Mouse (Mus musculus): ENCODE results near the gene Foxf1. TPM values are rescaled to one million over a fixed set of nuclear protein-coding genes. Genes with fewer than 3 reads are reported as not detected.

Foxf1 gene
- polyA plus RNA-seq, 1 experiment from 2014 or later: 126 TPM

- peaks cover 28% of the 10 kb centered on the region for H3K4me1 ChIP-seq (replicated peaks)
- peak overlapping the region; percentile 58 for H3K9ac ChIP-seq
- peak overlapping the region; percentile 80 for H3K27ac ChIP-seq
- ATAC-seq: peak; percentile 30; the same call in 1 of the 2 replicates
- H3K4me3 ChIP-seq (replicated peaks): peak overlapping the region; percentile 32
- no peaks in the 10 kb centered on the region for H3K36me3 ChIP-seq
- no peaks in the 10 kb centered on the region for H3K9me3 ChIP-seq
- H3K27me3 ChIP-seq (replicated peaks): peaks cover 54% of the 10 kb centered on the region
- 3% methylated on average over 48 of the region's 48 CpGs for WGBS
- H3K4me2 ChIP-seq (replicated peaks): peak overlapping the region; percentile 65
Measured at GRCm38 (mm10) chr8:121073174-121074107, 10.7 kb upstream of the Foxf1 start.

GRCm38 (mm10) chr8:121074108-121074847 lies 9.9 kb upstream of the Foxf1 start:
- no peak for ATAC-seq
- 10% methylated on average over 15 of the region's 15 CpGs for WGBS
- Histone ChIP-seq H3K4me3 (replicated peaks) (peak overlapping the region; percentile 32), H3K27me3 (replicated peaks) (peaks cover 62% of the 10 kb centered on the region), H3K9me3 (no peaks in the 10 kb centered on the region), H3K9ac (peak overlapping the region; percentile 58), H3K27ac (peak overlapping the region; percentile 80), H3K4me1 (replicated peaks) (peaks cover 28% of the 10 kb centered on the region), H3K4me2 (replicated peaks) (peak overlapping the region; percentile 65), H3K36me3 (no peaks in the 10 kb centered on the region)

GRCm38 (mm10) chr8:121074848-121075145 lies 9.4 kb upstream of the Foxf1 start:
- peak overlapping the region; percentile 65 for H3K4me2 ChIP-seq (replicated peaks)
- 2% methylated on average over 10 of the region's 10 CpGs for WGBS
- no peaks in the 10 kb centered on the region for H3K36me3 ChIP-seq
- peak overlapping the region; percentile 32 for H3K4me3 ChIP-seq (replicated peaks)
- H3K27ac ChIP-seq: peak overlapping the region; percentile 80
- peak overlapping the region; percentile 58 for H3K9ac ChIP-seq
- peaks cover 66% of the 10 kb centered on the region for H3K27me3 ChIP-seq (replicated peaks)
- peaks cover 28% of the 10 kb centered on the region for H3K4me1 ChIP-seq (replicated peaks)
- ATAC-seq: no peak
- H3K9me3 ChIP-seq: no peaks in the 10 kb centered on the region

DNA sequence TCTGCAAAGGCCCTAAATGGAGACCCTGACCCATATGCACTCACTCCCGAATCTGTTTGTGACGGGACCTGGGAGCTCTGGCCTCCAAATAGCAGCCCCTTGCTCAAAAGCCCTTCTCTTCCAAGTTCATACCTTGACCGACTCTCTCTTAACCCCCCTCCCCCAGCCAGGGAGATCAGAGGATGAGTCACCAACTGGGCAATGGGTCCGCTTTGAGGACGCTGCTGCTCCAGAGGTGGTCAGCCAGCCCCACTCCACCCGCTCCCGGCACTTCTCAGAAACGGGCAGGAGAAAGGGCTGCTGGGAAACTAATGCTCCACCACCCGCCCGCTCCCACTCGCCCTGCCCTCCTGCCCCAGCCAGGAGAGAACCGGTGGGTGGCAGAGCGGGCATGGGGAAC lies 8.2 kb upstream of the Foxf1 start:
- no peak for ATAC-seq
- Histone ChIP-seq H3K27ac (peak overlapping the region; percentile 72), H3K4me2 (replicated peaks) (peak overlapping the region; percentile 65), H3K4me1 (replicated peaks) (peaks cover 17% of the 10 kb centered on the region), H3K9me3 (no peaks in the 10 kb centered on the region), H3K27me3 (replicated peaks) (peaks cover 78% of the 10 kb centered on the region), H3K36me3 (no peaks in the 10 kb centered on the region), H3K9ac (peak overlapping the region; percentile 58; the same call in 1 of the 2 replicates), H3K4me3 (replicated peaks) (peak overlapping the region; percentile 7)
- 17% methylated on average over 13 of the region's 13 CpGs for WGBS

- Histone ChIP-seq H3K27ac (peak overlapping the region; percentile 72), H3K27me3 (replicated peaks) (peaks cover 73% of the 10 kb centered on the region), H3K9ac (peak overlapping the region; percentile 20), H3K9me3 (no peaks in the 10 kb centered on the region), H3K4me3 (replicated peaks) (0 out of 2 replicates have a peak overlapping the region, but pooled peaks have one; percentile 4), H3K36me3 (no peaks in the 10 kb centered on the region), H3K4me2 (replicated peaks) (peak overlapping the region; percentile 65), H3K4me1 (replicated peaks) (peaks cover 11% of the 10 kb centered on the region)
- 27% methylated on average over 7 of the region's 7 CpGs for WGBS
- no peak for ATAC-seq
Measured at GRCm38 (mm10) chr8:121076555-121076954, 7.6 kb upstream of the Foxf1 start.

DNA sequence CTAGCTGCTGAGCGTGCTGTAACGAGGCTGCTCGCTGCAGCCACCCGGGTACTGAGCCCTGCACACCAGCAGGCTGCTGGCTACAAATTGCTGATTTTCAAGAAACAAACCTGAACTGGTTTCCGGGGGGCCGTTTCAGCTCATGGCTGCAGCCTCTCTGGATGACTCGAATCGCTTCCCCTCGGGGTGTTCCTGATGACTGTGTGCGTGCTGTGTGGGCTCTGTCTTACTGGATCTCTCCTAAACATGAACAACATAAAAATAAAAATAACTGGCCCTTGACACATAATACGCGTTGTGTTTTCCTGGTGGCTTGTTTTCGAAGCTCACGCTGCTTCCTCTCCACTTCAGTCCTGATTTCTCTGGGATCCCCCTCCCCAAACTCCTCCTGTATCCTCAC lies 5.5 kb upstream of the Foxf1 start:
- no peak for ATAC-seq
- 17% methylated on average over 14 of the region's 14 CpGs for WGBS
- peaks cover 2% of the 10 kb centered on the region for H3K4me1 ChIP-seq (replicated peaks)
- H3K27me3 ChIP-seq (replicated peaks): peaks cover 82% of the 10 kb centered on the region
- H3K4me2 ChIP-seq (replicated peaks): peak overlapping the region; percentile 87
- H3K9me3 ChIP-seq: no peaks in the 10 kb centered on the region
- H3K4me3 ChIP-seq (replicated peaks): peak overlapping the region; percentile 68
- H3K9ac ChIP-seq: peak overlapping the region; percentile 55
- no peaks in the 10 kb centered on the region for H3K36me3 ChIP-seq
- peak overlapping the region; percentile 98; the same call in 1 of the 2 replicates for H3K27ac ChIP-seq

- no peaks in the 10 kb centered on the region for H3K9me3 ChIP-seq
- WGBS: 11% methylated on average over 7 of the region's 7 CpGs
- peak overlapping the region; percentile 68 for H3K4me3 ChIP-seq (replicated peaks)
- no peak for ATAC-seq
- H3K9ac ChIP-seq: peak overlapping the region; percentile 55; the same call in 1 of the 2 replicates
- H3K27ac ChIP-seq: peak overlapping the region; percentile 98
- H3K4me1 ChIP-seq (replicated peaks): no peaks in the 10 kb centered on the region
- H3K4me2 ChIP-seq (replicated peaks): peak overlapping the region; percentile 87
- peaks cover 82% of the 10 kb centered on the region for H3K27me3 ChIP-seq (replicated peaks)
- H3K36me3 ChIP-seq: no peaks in the 10 kb centered on the region
Measured at GRCm38 (mm10) chr8:121079201-121079600, 5.0 kb upstream of the Foxf1 start.

DNA sequence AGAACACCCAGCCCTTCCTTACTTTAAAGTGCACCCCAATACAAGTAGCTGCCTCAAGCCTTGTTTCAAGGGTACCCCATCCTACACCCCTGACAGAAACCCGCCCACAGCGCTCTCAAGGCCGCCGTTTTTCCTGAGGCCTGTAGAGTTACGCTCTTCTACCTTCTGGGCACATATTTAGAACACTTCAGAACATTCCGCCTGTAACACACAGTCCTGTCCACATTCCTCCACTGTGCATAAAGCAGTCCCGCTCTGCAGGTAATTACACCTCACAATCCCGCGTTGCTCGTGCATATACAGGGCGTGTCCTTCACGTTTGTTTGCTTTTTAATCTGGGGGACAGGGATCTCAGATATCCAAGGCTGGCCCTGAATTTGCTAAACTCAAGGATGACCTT lies 4.2 kb upstream of the Foxf1 start:
- Histone ChIP-seq H3K27ac (peak overlapping the region; percentile 98), H3K9ac (peak overlapping the region; percentile 76), H3K4me2 (replicated peaks) (peak overlapping the region; percentile 87), H3K36me3 (no peaks in the 10 kb centered on the region), H3K9me3 (no peaks in the 10 kb centered on the region), H3K4me3 (replicated peaks) (peak overlapping the region; percentile 68), H3K4me1 (replicated peaks) (0 out of 2 replicates have a peak, but pooled peaks cover 2% of the 10 kb centered on the region), H3K27me3 (replicated peaks) (peaks cover 82% of the 10 kb centered on the region)
- ATAC-seq: no peak
- WGBS: 12% methylated on average over 12 of the region's 12 CpGs

GRCm38 (mm10) chr8:121080361-121081090 lies 3.7 kb upstream of the Foxf1 start:
- H3K4me2 ChIP-seq (replicated peaks): peak overlapping the region; percentile 87
- under 1% methylated on average over 49 of the region's 49 CpGs for WGBS
- no peaks in the 10 kb centered on the region for H3K36me3 ChIP-seq
- H3K4me1 ChIP-seq (replicated peaks): 0 out of 2 replicates have a peak, but pooled peaks cover 2% of the 10 kb centered on the region
- H3K9me3 ChIP-seq: no peaks in the 10 kb centered on the region
- H3K9ac ChIP-seq: peak overlapping the region; percentile 76
- ATAC-seq: no peak
- H3K4me3 ChIP-seq (replicated peaks): peak overlapping the region; percentile 68
- peaks cover 87% of the 10 kb centered on the region for H3K27me3 ChIP-seq (replicated peaks)
- H3K27ac ChIP-seq: peak overlapping the region; percentile 98

DNA sequence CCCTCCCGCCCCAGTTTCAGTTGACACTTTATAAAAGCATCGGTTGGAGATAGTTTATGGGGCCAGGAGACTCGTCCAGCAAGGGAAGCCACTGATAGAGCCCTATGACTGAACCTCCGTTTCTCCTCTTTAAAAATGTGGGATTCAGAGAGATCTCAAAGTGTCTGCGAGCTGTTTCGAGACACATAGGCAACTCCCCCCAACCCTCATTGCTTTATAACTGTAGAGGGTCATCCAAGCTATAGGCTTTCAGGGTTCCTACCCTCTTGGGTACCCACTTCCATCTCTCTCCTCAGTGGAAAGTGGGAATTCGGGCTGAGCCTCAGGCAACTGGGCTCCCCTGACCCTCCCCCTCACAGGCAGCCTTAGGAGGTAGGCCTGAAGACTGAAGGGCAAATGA lies 2.8 kb upstream of the Foxf1 start:
- Histone ChIP-seq H3K4me1 (replicated peaks) (0 out of 2 replicates have a peak, but pooled peaks cover 2% of the 10 kb centered on the region), H3K27ac (peak overlapping the region; percentile 98), H3K4me2 (replicated peaks) (peak overlapping the region; percentile 87), H3K36me3 (no peaks in the 10 kb centered on the region), H3K9me3 (no peaks in the 10 kb centered on the region), H3K27me3 (replicated peaks) (peaks cover 90% of the 10 kb centered on the region), H3K9ac (peak overlapping the region; percentile 76), H3K4me3 (replicated peaks) (peak overlapping the region; percentile 68)
- ATAC-seq: no peak
- 6% methylated on average over 7 of the region's 7 CpGs for WGBS

- peak overlapping the region; percentile 68 for H3K4me3 ChIP-seq (replicated peaks)
- H3K36me3 ChIP-seq: no peaks in the 10 kb centered on the region
- no peaks in the 10 kb centered on the region for H3K9me3 ChIP-seq
- peak overlapping the region; percentile 98 for H3K27ac ChIP-seq
- WGBS: 2% methylated on average over 57 of the region's 57 CpGs
- peak overlapping the region; percentile 76 for H3K9ac ChIP-seq
- 0 out of 2 replicates have a peak, but pooled peaks cover 2% of the 10 kb centered on the region for H3K4me1 ChIP-seq (replicated peaks)
- H3K27me3 ChIP-seq (replicated peaks): peaks cover 88% of the 10 kb centered on the region
- H3K4me2 ChIP-seq (replicated peaks): peak overlapping the region; percentile 87
- ATAC-seq: no peak
Measured at GRCm38 (mm10) chr8:121082218-121083092, 1.7 kb upstream of the Foxf1 start.
